Mouse (Mus musculus) stomach, postnatal 0 days (tissue): ENCODE measurements around the gene Mymk.

ENCODE experiments used
- CTCF ChIP-seq: IDR thresholded peaks from 2 replicates; pipeline ENCODE4 v1.5.1; 2016; ENCODE audit warnings: antibody characterized with exemption, low read depth, mild to moderate bottlenecking, moderate library complexity
- EP300 ChIP-seq: optimal IDR thresholded peaks from 2 replicates; pipeline ENCODE3; 2016; ENCODE audit warnings: antibody characterized with exemption

- TF ChIP-seq CTCF (no peak), EP300 (no peak)
These were observed 1.6 kb downstream of the Mymk start for GRCm38 (mm10) chr2:27070247-27070813.
